Mouse (Mus musculus): ENCODE measurements around the gene Spint2. TPM values are rescaled to one million over a fixed set of nuclear protein-coding genes. Genes with fewer than 3 reads are reported as not detected.
A peak's percentile ranks its signal among the peaks of the same experiment; 100 is the strongest.

The Spint2 gene
- polyA plus RNA-seq, 1 experiment from 2014 or later: 63.3 TPM

DNA sequence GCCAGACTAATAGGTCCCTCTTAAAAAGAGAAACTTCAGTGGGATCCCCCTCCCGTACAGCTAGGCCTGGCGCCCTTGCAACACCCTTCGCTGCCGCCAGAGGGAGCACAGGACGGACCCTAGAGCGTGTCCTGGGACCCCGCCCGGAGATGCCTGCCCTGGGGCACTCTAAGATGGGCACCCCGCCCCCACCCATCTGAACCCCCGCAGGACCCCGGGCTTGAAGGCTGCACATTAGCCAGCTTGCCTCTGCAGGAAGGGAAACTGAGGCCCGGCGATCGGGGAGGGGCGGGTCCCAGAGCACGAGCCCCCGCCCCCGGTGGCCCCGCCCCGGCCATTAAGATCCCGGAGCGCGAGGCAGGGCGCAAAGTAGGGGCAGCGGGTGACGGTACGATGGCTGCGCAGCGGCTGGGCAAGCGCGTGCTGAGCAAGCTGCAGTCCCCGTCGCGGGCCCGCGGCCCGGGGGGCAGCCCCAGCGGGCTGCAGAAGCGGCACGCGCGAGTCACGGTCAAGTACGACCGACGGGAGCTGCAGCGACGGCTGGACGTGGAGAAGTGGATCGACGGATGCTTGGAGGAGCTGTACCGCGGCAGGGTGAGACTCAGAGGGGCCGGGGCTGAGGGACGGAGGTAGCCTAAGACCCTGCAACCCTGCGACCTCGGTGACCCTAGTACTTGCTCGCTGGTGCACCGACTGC, 7.4 kb upstream of the Spint2 start, which contains the start of gene Ppp1r14a:
TSS of gene Ppp1r14a (plus strand) at position 367 of the 697 bp plus-strand sequence.
- H3K9ac ChIP-seq: peak within 1 kb of the TSS; percentile 65
- H3K4me1 ChIP-seq: peaks cover 47% of the 10 kb centered on the region
- H3K9me3 ChIP-seq (replicated peaks): no peaks in the 10 kb centered on the region
- H3K27me3 ChIP-seq: peaks cover 13% of the 10 kb centered on the region
- H3K4me2 ChIP-seq (replicated peaks): peak within 1 kb of the TSS; percentile 94
- peak within 1 kb of the TSS; percentile 54 for H3K4me3 ChIP-seq
- no peaks in the 10 kb centered on the region for H3K36me3 ChIP-seq
- ATAC-seq (ENCODE audit: low FRiP score): no peak
- 1% methylated on average over 55 of the region's 59 CpGs for WGBS
- H3K27ac ChIP-seq: peak within 1 kb of the TSS; percentile 48

- Histone ChIP-seq H3K27me3 (peaks cover 18% of the 10 kb centered on the region), H3K27ac (no peak overlapping the region), H3K9me3 (replicated peaks) (no peaks in the 10 kb centered on the region), H3K4me2 (replicated peaks) (no peak overlapping the region), H3K9ac (no peak overlapping the region), H3K4me3 (no peak overlapping the region), H3K36me3 (no peaks in the 10 kb centered on the region), H3K4me1 (peaks cover 38% of the 10 kb centered on the region)
- WGBS: 97% methylated on average over 2 of the region's 2 CpGs
- no peak for ATAC-seq (ENCODE audit: low FRiP score)
These were observed 6.4 kb upstream of the Spint2 start for GRCm38 (mm10) chr7:29288079-29288478.

GRCm38 (mm10) chr7:29287481-29287880, 5.8 kb upstream of the Spint2 start:
- 85% methylated on average over 7 of the region's 7 CpGs for WGBS
- Histone ChIP-seq H3K4me2 (replicated peaks) (no peak overlapping the region), H3K36me3 (no peaks in the 10 kb centered on the region), H3K9me3 (replicated peaks) (no peaks in the 10 kb centered on the region), H3K9ac (no peak overlapping the region), H3K27ac (no peak overlapping the region), H3K27me3 (peaks cover 22% of the 10 kb centered on the region), H3K4me3 (no peak overlapping the region), H3K4me1 (peaks cover 32% of the 10 kb centered on the region)
- ATAC-seq (ENCODE audit: low FRiP score): no peak

- ATAC-seq (ENCODE audit: low FRiP score): no peak
- Histone ChIP-seq H3K4me2 (replicated peaks) (no peak overlapping the region), H3K9me3 (replicated peaks) (no peaks in the 10 kb centered on the region), H3K27me3 (peaks cover 43% of the 10 kb centered on the region), H3K27ac (no peak overlapping the region), H3K9ac (no peak overlapping the region), H3K4me1 (peaks cover 23% of the 10 kb centered on the region), H3K36me3 (no peaks in the 10 kb centered on the region), H3K4me3 (no peak overlapping the region)
- WGBS: 94% methylated on average over 6 of the region's 6 CpGs
These were observed 2.8 kb upstream of the Spint2 start for GRCm38 (mm10) chr7:29284523-29284922.

GRCm38 (mm10) chr7:29283876-29284275, 2.2 kb upstream of the Spint2 start:
- H3K9ac ChIP-seq: no peak overlapping the region
- no peak overlapping the region for H3K4me2 ChIP-seq (replicated peaks)
- H3K27ac ChIP-seq: no peak overlapping the region
- 92% methylated on average over 4 of the region's 4 CpGs for WGBS
- no peak for ATAC-seq (ENCODE audit: low FRiP score)
- H3K9me3 ChIP-seq (replicated peaks): no peaks in the 10 kb centered on the region
- no peaks in the 10 kb centered on the region for H3K36me3 ChIP-seq
- H3K4me3 ChIP-seq: no peak overlapping the region
- H3K4me1 ChIP-seq: peaks cover 17% of the 10 kb centered on the region
- peaks cover 46% of the 10 kb centered on the region for H3K27me3 ChIP-seq

GRCm38 (mm10) chr7:29282074-29282554, 402 bp upstream of the Spint2 start:
- no peak overlapping the region for H3K27ac ChIP-seq
- H3K4me3 ChIP-seq: peak overlapping the region; percentile 56
- H3K27me3 ChIP-seq: peaks cover 42% of the 10 kb centered on the region
- peak overlapping the region; percentile 97 for H3K4me2 ChIP-seq (replicated peaks)
- no peaks in the 10 kb centered on the region for H3K36me3 ChIP-seq
- WGBS: 12% methylated on average over 21 of the region's 21 CpGs
- H3K4me1 ChIP-seq: peaks cover 15% of the 10 kb centered on the region
- no peaks in the 10 kb centered on the region for H3K9me3 ChIP-seq (replicated peaks)
- ATAC-seq (ENCODE audit: low FRiP score): no peak
- H3K9ac ChIP-seq: peak overlapping the region; percentile 68

DNA sequence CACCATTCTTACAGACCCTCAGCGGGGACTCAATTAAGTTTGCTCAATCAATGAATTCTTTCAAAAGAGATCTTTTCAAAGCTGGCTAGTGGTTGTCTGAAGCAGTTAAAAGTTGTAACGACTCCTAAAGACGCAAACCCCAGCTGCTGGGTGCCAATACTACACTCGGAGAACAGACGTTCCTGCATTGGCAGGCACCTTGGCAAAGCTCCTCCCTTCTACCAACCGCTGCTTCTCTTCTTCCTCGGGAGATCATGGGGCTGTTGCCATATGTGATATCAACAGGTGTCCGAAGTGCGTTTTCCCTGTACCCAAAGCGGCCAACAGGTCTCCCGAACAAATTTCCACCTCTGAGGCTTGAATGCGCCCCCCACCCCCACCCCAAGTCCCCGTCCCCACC, 911 bp downstream of the Spint2 start:
- Histone ChIP-seq H3K9me3 (replicated peaks) (no peaks in the 10 kb centered on the region), H3K4me2 (replicated peaks) (peak overlapping the region; percentile 97), H3K27ac (no peak overlapping the region), H3K36me3 (no peaks in the 10 kb centered on the region), H3K9ac (peak overlapping the region; percentile 68; the same call in 1 of the 2 replicates), H3K4me1 (peaks cover 15% of the 10 kb centered on the region), H3K4me3 (peak overlapping the region; percentile 56), H3K27me3 (peaks cover 42% of the 10 kb centered on the region)
- 16% methylated on average over 13 of the region's 13 CpGs for WGBS
- ATAC-seq (ENCODE audit: low FRiP score): no peak

GRCm38 (mm10) chr7:29279924-29280323, 1.8 kb downstream of the Spint2 start:
- no peak overlapping the region for H3K4me2 ChIP-seq (replicated peaks)
- H3K4me3 ChIP-seq: no peak overlapping the region
- peaks cover 15% of the 10 kb centered on the region for H3K4me1 ChIP-seq
- WGBS: 86% methylated on average over 8 of the region's 8 CpGs
- no peaks in the 10 kb centered on the region for H3K9me3 ChIP-seq (replicated peaks)
- no peak overlapping the region for H3K9ac ChIP-seq
- peaks cover 42% of the 10 kb centered on the region for H3K27me3 ChIP-seq
- no peak overlapping the region for H3K27ac ChIP-seq
- no peak for ATAC-seq (ENCODE audit: low FRiP score)
- H3K36me3 ChIP-seq: no peaks in the 10 kb centered on the region

GRCm38 (mm10) chr7:29279261-29279660, 2.5 kb downstream of the Spint2 start:
- no peaks in the 10 kb centered on the region for H3K36me3 ChIP-seq
- H3K27ac ChIP-seq: no peak overlapping the region
- ATAC-seq (ENCODE audit: low FRiP score): no peak
- no peak overlapping the region for H3K4me3 ChIP-seq
- peaks cover 15% of the 10 kb centered on the region for H3K4me1 ChIP-seq
- no peak overlapping the region for H3K9ac ChIP-seq
- H3K4me2 ChIP-seq (replicated peaks): no peak overlapping the region
- H3K9me3 ChIP-seq (replicated peaks): no peaks in the 10 kb centered on the region
- peaks cover 41% of the 10 kb centered on the region for H3K27me3 ChIP-seq

DNA sequence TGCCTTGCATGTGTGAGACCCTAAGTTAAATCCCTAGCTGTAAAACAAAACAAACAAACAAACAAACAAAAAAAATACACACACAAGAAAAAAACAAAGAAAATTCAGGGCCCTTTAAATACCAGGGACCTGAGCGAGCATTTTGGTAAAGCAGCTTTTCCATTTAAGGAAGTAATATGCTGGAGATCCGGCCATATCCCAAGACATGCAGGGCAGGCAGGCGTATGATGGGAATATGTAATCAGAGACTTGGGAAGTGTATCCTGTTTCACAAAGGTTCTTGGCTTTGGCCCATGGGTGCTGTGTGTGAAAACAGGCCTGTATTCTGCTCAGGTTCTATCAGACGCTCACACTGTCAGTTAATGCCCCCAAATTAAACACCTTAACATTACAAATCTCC, 4.2 kb downstream of the Spint2 start:
- no peaks in the 10 kb centered on the region for H3K36me3 ChIP-seq
- peaks cover 15% of the 10 kb centered on the region for H3K4me1 ChIP-seq
- no peak for ATAC-seq (ENCODE audit: low FRiP score)
- no peak overlapping the region for H3K4me3 ChIP-seq
- H3K9me3 ChIP-seq (replicated peaks): no peaks in the 10 kb centered on the region
- H3K27me3 ChIP-seq: peaks cover 31% of the 10 kb centered on the region
- WGBS: 82% methylated on average over 4 of the region's 4 CpGs
- H3K4me2 ChIP-seq (replicated peaks): no peak overlapping the region
- no peak overlapping the region for H3K9ac ChIP-seq
- H3K27ac ChIP-seq: no peak overlapping the region

DNA sequence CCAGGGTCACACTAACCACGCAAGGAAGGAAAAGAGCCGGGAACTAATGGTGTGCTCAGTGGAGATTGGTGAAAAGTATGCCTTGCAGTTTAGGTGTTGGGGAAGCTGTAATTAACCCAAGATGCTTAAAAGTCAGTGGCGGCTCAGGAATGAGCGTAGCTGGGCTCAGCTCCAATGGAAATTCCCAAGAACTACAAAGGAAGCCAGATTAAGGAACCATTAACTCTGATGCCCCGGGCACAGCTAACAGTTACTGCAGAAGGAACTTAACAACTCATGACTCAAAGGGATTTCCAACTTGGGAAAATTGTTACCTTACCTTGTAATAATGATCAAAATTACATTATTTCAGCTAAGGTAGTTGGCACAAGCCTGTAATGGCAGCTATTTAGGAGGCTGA, 5.0 kb downstream of the Spint2 start:
- 76% methylated on average over 5 of the region's 5 CpGs for WGBS
- peaks cover 23% of the 10 kb centered on the region for H3K27me3 ChIP-seq

DNA sequence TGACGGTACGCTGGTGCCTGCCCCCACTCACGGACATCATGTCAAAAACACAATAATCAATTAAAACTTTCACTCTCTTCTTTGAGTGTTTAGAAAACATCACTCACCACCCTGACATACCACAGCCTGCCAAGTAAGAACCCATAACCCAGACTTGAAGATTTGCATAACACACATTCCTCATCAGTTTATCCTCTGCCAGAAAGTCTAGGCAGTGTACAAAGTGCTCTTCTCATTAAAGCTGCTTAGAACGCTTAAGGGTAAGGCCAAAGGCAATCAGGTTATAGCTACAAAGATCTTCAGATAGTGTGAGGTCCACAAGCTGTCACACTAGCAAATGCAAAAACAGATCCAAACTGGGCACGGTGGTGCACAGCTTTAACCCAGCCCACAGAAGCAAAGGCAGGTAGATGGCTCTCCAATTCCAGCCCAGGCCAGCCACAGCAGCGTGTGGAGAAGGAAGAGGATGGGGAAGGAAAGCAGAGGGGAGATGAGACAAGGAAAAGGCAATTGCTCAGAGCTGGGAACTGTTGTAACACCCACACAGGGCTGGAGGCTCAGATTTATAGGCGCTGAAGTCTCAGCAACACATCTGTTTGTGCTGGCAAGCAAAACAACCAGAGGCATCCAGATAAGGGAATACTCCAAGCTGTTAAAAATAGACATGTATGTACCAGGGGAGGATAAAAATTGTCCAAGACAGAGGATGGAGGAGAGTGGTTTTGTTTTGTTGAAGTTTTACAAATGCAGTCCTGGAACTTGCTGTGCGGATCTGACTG, 9.8 kb downstream of the Spint2 start:
- 77% methylated on average over 8 of the region's 8 CpGs for WGBS
- Histone ChIP-seq H3K36me3 (no peaks in the 10 kb centered on the region), H3K9ac (no peak overlapping the region; the same call in 1 of the 2 replicates), H3K27me3 (no peaks in the 10 kb centered on the region), H3K4me2 (replicated peaks) (no peak overlapping the region), H3K27ac (no peak overlapping the region), H3K4me3 (no peak overlapping the region), H3K4me1 (no peaks in the 10 kb centered on the region), H3K9me3 (replicated peaks) (no peaks in the 10 kb centered on the region)
- no peak for ATAC-seq (ENCODE audit: low FRiP score)

More for the DNA sequence above, 5.0 kb downstream of the Spint2 start:
- H3K9ac ChIP-seq: no peak overlapping the region
- H3K9me3 ChIP-seq (replicated peaks): no peaks in the 10 kb centered on the region
- H3K4me1 ChIP-seq: peaks cover 10% of the 10 kb centered on the region
- H3K4me3 ChIP-seq: no peak overlapping the region
- H3K27ac ChIP-seq: no peak overlapping the region
- ATAC-seq (ENCODE audit: low FRiP score): no peak
- H3K36me3 ChIP-seq: no peaks in the 10 kb centered on the region
- no peak overlapping the region for H3K4me2 ChIP-seq (replicated peaks)
